ENCODE assay signal across 7 mouse cellular contexts in genomic region chr9:108201160-108201559, GRCm38 (mm10). TPM values are rescaled to one million over a fixed set of nuclear protein-coding genes. Genes with fewer than 3 reads are reported as not detected.
DNase-seq lines count a peak whose midpoint lies in the region; ATAC-seq lines count a peak whose summit lies in the region.

No protein-coding gene starts in this region.

- H3K4me1 ChIP-seq in intestine, embryonic 15.5 days (replicated peaks) = peaks cover 14% of the 10 kb centered on the region
- H3K4me1 ChIP-seq in midbrain, embryonic 11.5 days (ENCODE audit: control insufficient read depth, insufficient read depth, low read length) = peaks cover 26% of the 10 kb centered on the region

- no peak overlapping the region for H3K4me3 ChIP-seq in intestine, embryonic 15.5 days (replicated peaks)
- H3K4me3 ChIP-seq in midbrain, embryonic 11.5 days (ENCODE audit: low read depth, low read length) = no peak overlapping the region

- no peak overlapping the region for H3K27ac ChIP-seq in intestine, embryonic 15.5 days
- H3K27ac ChIP-seq in midbrain, embryonic 11.5 days (ENCODE audit: low read depth, low read length) = no peak overlapping the region

- no peaks in the 10 kb centered on the region for H3K36me3 ChIP-seq in intestine, embryonic 15.5 days
- H3K36me3 ChIP-seq in midbrain, embryonic 11.5 days (ENCODE audit: control insufficient read depth, insufficient read depth, low read length) = no peaks in the 10 kb centered on the region

- no peaks in the 10 kb centered on the region for H3K9me3 ChIP-seq in intestine, embryonic 15.5 days
- no peaks in the 10 kb centered on the region for H3K9me3 ChIP-seq in midbrain, embryonic 11.5 days (ENCODE audit: control insufficient read depth, low read length)

- no peaks in the 10 kb centered on the region for H3K27me3 ChIP-seq in intestine, embryonic 15.5 days (replicated peaks)
- no peaks in the 10 kb centered on the region for H3K27me3 ChIP-seq in midbrain, embryonic 11.5 days (ENCODE audit: control insufficient read depth, insufficient read depth, low read length)

- peak overlapping the region; percentile 48 for H3K4me2 ChIP-seq in intestine, embryonic 15.5 days (replicated peaks)
- H3K4me2 ChIP-seq in midbrain, embryonic 11.5 days = peak overlapping the region; percentile 33

- no peak overlapping the region for H3K9ac ChIP-seq in intestine, embryonic 15.5 days
- H3K9ac ChIP-seq in midbrain, embryonic 11.5 days (ENCODE audit: low read length) = peak overlapping the region; percentile 43; the same call in 1 of the 2 replicates

- peak; percentile 99 for ATAC-seq in intestine, embryonic 15.5 days
- ATAC-seq in midbrain, embryonic 11.5 days (ENCODE audit: low FRiP score) = peak; percentile 91

- intact Hi-C loops in gastrocnemius, postnatal 36 days (cut with DNase I) = no loop called here
- intact Hi-C loops in left cerebral cortex, postnatal 25 days (cut with DNase I) = loop anchor here (1.0 to 5.0 kb wide), 2 partner anchors 81 to 106 kb away; no protein-coding TSS in a partner anchor

- DNase-seq in adrenal gland, adult 2 months = peak; percentile 97
- DNase-seq in embryo, embryonic 11.5 days (ENCODE audit: low read depth, low spot score) = peak; percentile 92
- DNase-seq in gastrocnemius, postnatal 36 days = peak; percentile 81 to 89
- peak; percentile 89 to 97 for DNase-seq in left cerebral cortex, postnatal 25 days (ENCODE audit: low spot score in 2 of 2)
- peak; percentile 97 for DNase-seq in midbrain, embryonic 11.5 days (ENCODE audit: low spot score, missing footprints)
- peak; percentile 96 for DNase-seq in skeletal muscle tissue, adult 2 months (ENCODE audit: low read depth, low spot score)

- WGBS in intestine, embryonic 15.5 days = 0% methylated on average over 13 of the region's 13 CpGs
- WGBS in midbrain, embryonic 11.5 days = 1% methylated on average over 13 of the region's 13 CpGs

RNA-seq across cellular contexts. Expression of gene Bsn, which starts 11.0 kb away (rescaled TPM):
- 1 to 10 TPM; 5.0 to 5.2 TPM for total RNA-seq in adrenal gland, adult 2 months (2021)
- 4.1 and 4.3 TPM in 2 replicates for polyA plus RNA-seq in adrenal gland, adult 2 months (2012; rRNA removed)
- under 1 TPM; 0.05 TPM for total RNA-seq in gastrocnemius, postnatal 36 days (2021)
- 4.7 and 4.9 TPM in 2 replicates for polyA plus RNA-seq in intestine, embryonic 15.5 days (2015; fragmentation: Nextera tagmentation; extraction: Ambion mirVana)
- total RNA-seq in left cerebral cortex, postnatal 25 days (2021) = 100 to 1,000 TPM; 261 to 275 TPM
- 2.4 TPM in 2 replicates for polyA plus RNA-seq in midbrain, embryonic 11.5 days (2014; fragmentation: Nextera tagmentation; extraction: Ambion mirVana)

Comparison
In these comparisons a context has a peak if more than half of its experiments do, and no peak if none do; other contexts are left out.
1. RNA of gene Bsn, which starts 11.0 kb away (total RNA-seq): 261 to 275 TPM in left cerebral cortex, postnatal 25 days; 5.0 to 5.2 TPM in adrenal gland, adult 2 months and 0.05 TPM in gastrocnemius, postnatal 36 days; every median in the first group is over 10 times any median in the second.
2. Peak in every context shown above with its lines, with median percentiles within 50 percentile points of each other: DNase-seq.